Mouse (Mus musculus): Measurements from ENCODE around the gene Slc13a5. TPM values are rescaled to one million over a fixed set of nuclear protein-coding genes. Genes with fewer than 3 reads are reported as not detected.

Gene Slc13a5
- polyA plus RNA-seq (2017; shearing (Covaris generic)): not detected

GRCm38 (mm10) chr11:72266960-72267560 is at the start of gene Slc13a5:
Gene Slc13a5 (minus strand): TSS chr11:72267222.

GRCm38 (mm10) chr11:72314151-72314895 is 47.3 kb upstream of the Slc13a5 start, which contains the start of gene Fbxo39:
Gene Fbxo39 (plus strand): TSS chr11:72314444.

GRCm38 (mm10) chr11:72301334-72301733 is 34.3 kb upstream of the Slc13a5 start, which contains the start of gene Xaf1:
Gene Xaf1 (plus strand): TSS chr11:72301629.

GRCm38 (mm10) chr11:72215410-72215797 is 51.6 kb downstream of the Slc13a5 start, which contains the start of gene Med31:
Gene Med31 (minus strand): TSS chr11:72215592.

GRCm38 (mm10) chr11:72207204-72207833 is 59.7 kb downstream of the Slc13a5 start, which contains the start of the genes 4933427D14Rik and Txndc17:
Gene 4933427D14Rik (minus strand): TSS chr11:72207459.
Gene Txndc17 (plus strand): TSS chr11:72207547.

GRCm38 (mm10) chr11:72206341-72207203 is 60.5 kb downstream of the Slc13a5 start, which contains the start of gene Gm43951:
Gene Gm43951 (minus strand): TSS chr11:72206840.

Other genes starting within 250 kb of the Slc13a5 start
- gene Aipl1, start 229.7 kb downstream of the Slc13a5 start, polyA plus RNA-seq (2017; shearing (Covaris generic)): 0.42 TPM
- gene Pimreg, start 225.2 kb downstream of the Slc13a5 start, polyA plus RNA-seq (2017; shearing (Covaris generic)): 1.9 TPM
- not detected for gene Pitpnm3, start 131.4 kb downstream of the Slc13a5 start, polyA plus RNA-seq (2017; shearing (Covaris generic))
- gene Gm43951, start 60.4 kb downstream of the Slc13a5 start, polyA plus RNA-seq (2017; shearing (Covaris generic)): 0.33 TPM
- 31.2 TPM for gene 4933427D14Rik, start 59.8 kb downstream of the Slc13a5 start, polyA plus RNA-seq (2017; shearing (Covaris generic))
- gene Txndc17, start 59.7 kb downstream of the Slc13a5 start, polyA plus RNA-seq (2017; shearing (Covaris generic)): 123 TPM
- gene Med31, start 51.6 kb downstream of the Slc13a5 start, polyA plus RNA-seq (2017; shearing (Covaris generic)): 26.1 TPM
- gene Xaf1, start 34.4 kb upstream of the Slc13a5 start, polyA plus RNA-seq (2017; shearing (Covaris generic)): 110 TPM
- gene Fbxo39, start 47.2 kb upstream of the Slc13a5 start, polyA plus RNA-seq (2017; shearing (Covaris generic)): 0.68 TPM
- not detected for gene Tekt1, start 95.2 kb upstream of the Slc13a5 start, polyA plus RNA-seq (2017; shearing (Covaris generic))
- not detected for gene Smtnl2, start 144.5 kb upstream of the Slc13a5 start, polyA plus RNA-seq (2017; shearing (Covaris generic))
- not detected for gene Ggt6, start 168.3 kb upstream of the Slc13a5 start, polyA plus RNA-seq (2017; shearing (Covaris generic))
- gene Mybbp1a, start 174.1 kb upstream of the Slc13a5 start, polyA plus RNA-seq (2017; shearing (Covaris generic)): 128 TPM
- gene Spns2, start 222.7 kb upstream of the Slc13a5 start, polyA plus RNA-seq (2017; shearing (Covaris generic)): not detected